Mouse (Mus musculus) CH12.LX (cell line): ENCODE data around the gene Scml4. TPM values are rescaled to one million over a fixed set of nuclear protein-coding genes. Genes with fewer than 3 reads are reported as not detected.
A peak's percentile ranks its signal among the peaks of the same experiment; 100 is the strongest.

Source experiments
- DNase-seq: peaks from one replicate; pipeline ENCODE4 v3.0.0-alpha.2; 2013; ENCODE audit errors: extremely low read depth
- H3K27ac ChIP-seq: 2 replicates; pipeline ENCODE4 v1.5.1; 2012; ENCODE audit warnings: low read depth, mild to moderate bottlenecking, control low read depth, moderate library complexity; ENCODE audit not compliant: insufficient read depth
- H3K27me3 ChIP-seq: replicated peaks from 2 replicates; pipeline ENCODE3; 2012; ENCODE audit warnings: inconsistent platforms
- H3K36me3 ChIP-seq, 2 experiments: replicated peaks in 1 of 2; 2 replicates each; pipeline versions ENCODE3 to v1.6.1; 2012; ENCODE audit warnings: inconsistent platforms in 1 of 2, low read length in 1 of 2, mild to moderate bottlenecking in 1 of 2, mixed read lengths in 1 of 2, moderate library complexity in 1 of 2; ENCODE audit not compliant: control insufficient read depth in 1 of 2, insufficient read depth in 1 of 2
- H3K4me1 ChIP-seq, 2 experiments: 2 replicates each; pipeline ENCODE4 v1.6.1; 2012; ENCODE audit warnings: inconsistent platforms in 1 of 2, moderate library complexity in 1 of 2; ENCODE audit not compliant: insufficient read depth in 2 of 2, control insufficient read depth in 1 of 2
- H3K4me2 ChIP-seq: 2 replicates; pipeline ENCODE4 v1.6.1; 2012; ENCODE audit warnings: low read depth, mild to moderate bottlenecking, control low read depth; ENCODE audit not compliant: poor library complexity, insufficient read depth, severe bottlenecking
- H3K4me3 ChIP-seq, 3 experiments: fragments of 150-350 bp in 1 of 3; sonication (generic) in 1 of 3; replicated peaks in 1 of 3; 2 replicates each; pipeline versions ENCODE3 to v1.5.1; 2011 to 2012; ENCODE audit warnings: low read depth in 2 of 3, low read length in 2 of 3, mild to moderate bottlenecking in 2 of 3, moderate library complexity in 2 of 3, control low read depth in 1 of 3, improper control_type of control experiment in 1 of 3, inconsistent platforms in 1 of 3, mixed read lengths in 1 of 3; ENCODE audit not compliant: poor library complexity in 1 of 3
- H3K79me2 ChIP-seq: replicated peaks from 2 replicates; pipeline ENCODE4 v1.6.1; 2012; ENCODE audit warnings: mild to moderate bottlenecking, moderate library complexity; ENCODE audit not compliant: control insufficient read depth, poor library complexity, insufficient read depth, severe bottlenecking; ENCODE audit errors: extremely low read depth
- H3K9ac ChIP-seq: 2 replicates; pipeline ENCODE4 v1.6.1; 2012; ENCODE audit warnings: low read depth, mild to moderate bottlenecking, control low read depth, moderate library complexity; ENCODE audit not compliant: insufficient read depth
- H3K9me3 ChIP-seq: replicated peaks from 2 replicates; pipeline ENCODE3; 2012; ENCODE audit warnings: low read length, inconsistent platforms, mixed read lengths
- BHLHE40 ChIP-seq: IDR thresholded peaks from 2 replicates; pipeline ENCODE4 v1.6.1; 2011; ENCODE audit warnings: mild to moderate bottlenecking, low read depth, low read length, improper control_type of control experiment
- ETS1 ChIP-seq: conservative IDR thresholded peaks from 2 replicates; pipeline ENCODE4 v1.6.1; 2012; ENCODE audit warnings: low read depth, mild to moderate bottlenecking, inconsistent platforms, low read length, improper control_type of control experiment, moderate library complexity
- HCFC1 ChIP-seq: IDR thresholded peaks from 2 replicates; pipeline ENCODE4 v1.6.1; 2012; ENCODE audit warnings: low read depth, mild to moderate bottlenecking, inconsistent platforms, low read length, improper control_type of control experiment
- IRF4 ChIP-seq: IDR thresholded peaks from 2 replicates; pipeline ENCODE4 v1.6.1; 2014; ENCODE audit warnings: low read depth, mild to moderate bottlenecking, inconsistent platforms, low read length, improper control_type of control experiment
- JUND ChIP-seq: conservative IDR thresholded peaks from 2 replicates; pipeline ENCODE4 v1.6.1; 2011; ENCODE audit warnings: low read depth, low read length, improper control_type of control experiment
- KAT2A ChIP-seq: IDR thresholded peaks from 2 replicates; pipeline ENCODE4 v1.6.1; 2012; ENCODE audit warnings: low read length, improper control_type of control experiment, inconsistent platforms; ENCODE audit not compliant: insufficient replicate concordance
- MAX ChIP-seq: IDR thresholded peaks from 2 replicates; pipeline ENCODE4 v1.6.1; 2011; ENCODE audit warnings: low read length, improper control_type of control experiment
- MAZ ChIP-seq: IDR thresholded peaks from 2 replicates; pipeline ENCODE4 v1.6.1; 2012; ENCODE audit warnings: low read depth, mild to moderate bottlenecking, inconsistent platforms, low read length, improper control_type of control experiment, moderate library complexity
- MXI1 ChIP-seq: IDR thresholded peaks from 2 replicates; pipeline ENCODE4 v1.6.1; 2011; ENCODE audit warnings: mild to moderate bottlenecking, low read depth, low read length, improper control_type of control experiment
- MYC ChIP-seq: IDR thresholded peaks from 2 replicates; pipeline ENCODE4 v1.6.1; 2011; ENCODE audit warnings: low read depth, mild to moderate bottlenecking, improper control_type of control experiment, low read length
- NRF1 ChIP-seq: IDR thresholded peaks from 2 replicates; pipeline ENCODE4 v1.6.1; 2014; ENCODE audit warnings: low read depth, mild to moderate bottlenecking, inconsistent platforms, low read length, improper control_type of control experiment, moderate library complexity
- PAX5 ChIP-seq: IDR thresholded peaks from 2 replicates; pipeline ENCODE4 v1.6.1; 2012; ENCODE audit warnings: low read length, inconsistent platforms, mixed read lengths
- POLR2A ChIP-seq: IDR thresholded peaks from 2 replicates; pipeline ENCODE4 v1.6.1; 2011; ENCODE audit warnings: low read depth, mild to moderate bottlenecking, improper control_type of control experiment, low read length
- SMC3 ChIP-seq: IDR thresholded peaks from 2 replicates; pipeline ENCODE4 v1.6.1; 2011; ENCODE audit warnings: low read depth, low read length, improper control_type of control experiment
- TBP ChIP-seq: conservative IDR thresholded peaks from 2 replicates; pipeline ENCODE4 v1.6.1; 2011; ENCODE audit warnings: low read depth, low read length, improper control_type of control experiment
- TCF12 ChIP-seq: IDR thresholded peaks from 2 replicates; pipeline ENCODE4 v1.6.1; 2014; ENCODE audit warnings: low read depth, mild to moderate bottlenecking, inconsistent platforms, low read length, improper control_type of control experiment
- USF1 ChIP-seq: IDR thresholded peaks from 2 replicates; pipeline ENCODE4 v1.6.1; 2014; ENCODE audit warnings: low read depth, mild to moderate bottlenecking, inconsistent platforms, low read length, improper control_type of control experiment
- USF2 ChIP-seq: conservative IDR thresholded peaks from 2 replicates; pipeline ENCODE4 v1.6.1; 2011; ENCODE audit warnings: low read depth, low read length, improper control_type of control experiment
- ZMIZ1 ChIP-seq: IDR thresholded peaks from 2 replicates; pipeline ENCODE4 v1.6.1; 2012; ENCODE audit warnings: low read depth, mild to moderate bottlenecking, inconsistent platforms, low read length, improper control_type of control experiment
- ZNF384 ChIP-seq: IDR thresholded peaks from 2 replicates; pipeline ENCODE4 v1.6.1; 2012; ENCODE audit warnings: low read depth, low read length, improper control_type of control experiment, inconsistent platforms
- dilution Hi-C: fragments of 300-500 bp; cut with MboI; formaldehyde crosslinking; loops from 2 replicates; pipeline ENCODE4 v1.14.3; 2020; ENCODE audit warnings: low sequenced_read_pairs; ENCODE audit not compliant: extremely low pct_unique_long_range_greater_than_20kb, extremely low pct_ligation_motif_present
- in situ Hi-C: fragments of 300-500 bp; cut with MboI; formaldehyde crosslinking; loops from 3 replicates; pipeline ENCODE4 v1.14.3; 2019; ENCODE audit warnings: low sequenced_read_pairs, low pct_ligation_motif_present, low pct_unique_long_range_greater_than_20kb, mixed read lengths
- polyA plus RNA-seq: library from polyadenylated mRNA; unstranded; fragments of >175 nt; gene quantifications from 2 replicates; pipeline ENCODE4 v1.2.1, GENCODE M21; 2012; ENCODE audit warnings: low read depth; ENCODE audit not compliant: insufficient read length
- total RNA-seq, 2 experiments: library from RNA; depleted of rRNA; stranded (reverse); fragments of 300-350 nt in 1 of 2; fragments of >200 nt in 1 of 2; gene quantifications; 2 replicates each; pipeline ENCODE4 v1.2.3; 2012 to 2014

The Scml4 gene
- total and polyA plus RNA-seq, 3 experiments: 2.7 to 3.3 (median 3.0) TPM

GRCm38 (mm10) chr10:42930121-42930650 is 70.0 kb downstream of the Scml4 start:
- no peak overlapping the region for H3K4me3 ChIP-seq
- H3K36me3 ChIP-seq: peaks cover 0 to 8% of the 10 kb centered on the region in 2 experiments
- DNase-seq: no peak
- no peak overlapping the region for H3K4me2 ChIP-seq
- no peaks in the 10 kb centered on the region for H3K27me3 ChIP-seq
- dilution Hi-C loops: no loop called here
- in situ Hi-C loops: loop anchor here (25.0 kb wide), 1 partner anchor 218 kb away; no protein-coding TSS in a partner anchor
- no peak overlapping the region for H3K9ac ChIP-seq
- H3K4me1 ChIP-seq: peaks cover 0 to 29% of the 10 kb centered on the region in 2 experiments; a peak in 2 of 4 replicates
- H3K27ac ChIP-seq: no peak overlapping the region
- no peaks in the 10 kb centered on the region for H3K79me2 ChIP-seq
- TF ChIP-seq PAX5 (no peak), USF2 (no peak), SMC3 (no peak), MXI1 (no peak), MYC (no peak), HCFC1 (no peak), ZNF384 (no peak), TCF12 (no peak), POLR2A (no peak), NRF1 (no peak), JUND (no peak)
- H3K9me3 ChIP-seq: no peaks in the 10 kb centered on the region

- dilution Hi-C loops (no loop called here), in situ Hi-C loops (loop anchor here (25.0 kb wide), 1 partner anchor 221 kb away; no protein-coding TSS in a partner anchor)
- peaks cover 0 to 4% of the 10 kb centered on the region in 2 experiments for H3K36me3 ChIP-seq
- H3K9ac ChIP-seq: no peak overlapping the region
- no peaks in the 10 kb centered on the region for H3K79me2 ChIP-seq
- peaks cover 0 to 29% of the 10 kb centered on the region in 2 experiments; a peak in 2 of 4 replicates for H3K4me1 ChIP-seq
- no peaks in the 10 kb centered on the region for H3K9me3 ChIP-seq
- H3K27me3 ChIP-seq: no peaks in the 10 kb centered on the region
- H3K4me2 ChIP-seq: peak overlapping the region; percentile 35; the same call in 1 of the 2 replicates
- TF ChIP-seq BHLHE40 (peak; percentile 90), KAT2A (no peak), TCF12 (no peak), ZNF384 (no peak), MYC (peak; percentile 85), MXI1 (peak; percentile 68), MAX (peak; percentile 86), TBP (no peak), MAZ (no peak), USF1 (no peak; the same call in 1 of the 2 replicates), ETS1 (peak; percentile 55), IRF4 (peak; percentile 36; the same call in 1 of the 2 replicates), ZMIZ1 (no peak), SMC3 (no peak)
- DNase-seq: peak; percentile 45
- H3K27ac ChIP-seq: no peak overlapping the region
- no peak overlapping the region for H3K4me3 ChIP-seq
Measured at GRCm38 (mm10) chr10:42932862-42933480, 72.8 kb downstream of the Scml4 start.
